Mouse (Mus musculus) G1E (cell line): ENCODE measurements around the gene Rnf144a. TPM values are rescaled to one million over a fixed set of nuclear protein-coding genes. Genes with fewer than 3 reads are reported as not detected.

Experiments used
- ATAC-seq: 2 replicates; pipeline ENCODE4 v1.8.0; 2016; ENCODE audit warnings: mild to moderate bottlenecking; ENCODE audit not compliant: insufficient number of reproducible peaks, poor library complexity, low FRiP score, severe bottlenecking; ENCODE audit errors: extremely low read depth
- DNase-seq: peaks from one replicate; pipeline ENCODE4 v3.0.0; 2012; ENCODE audit warnings: low spot score
- H3K27me3 ChIP-seq: 2 replicates; pipeline ENCODE4 v1.6.1; 2012; ENCODE audit warnings: mild to moderate bottlenecking, low read length, inconsistent platforms; ENCODE audit not compliant: insufficient read depth
- H3K36me3 ChIP-seq: replicated peaks from 2 replicates; pipeline ENCODE3; 2012; ENCODE audit warnings: mild to moderate bottlenecking, inconsistent platforms
- H3K4me1 ChIP-seq: 2 replicates; pipeline ENCODE4 v1.6.1; 2012; ENCODE audit warnings: low read depth, low read length, inconsistent platforms, mixed read lengths; ENCODE audit not compliant: insufficient read depth
- H3K4me3 ChIP-seq: 2 replicates; pipeline ENCODE4 v1.5.1; 2012; ENCODE audit warnings: low read depth, mild to moderate bottlenecking, inconsistent platforms, low read length, moderate library complexity, mixed read lengths
- H3K9me3 ChIP-seq: replicated peaks from 2 replicates; pipeline ENCODE4 v1.6.1; 2012; ENCODE audit warnings: inconsistent platforms
- CTCF ChIP-seq: IDR thresholded peaks from 2 replicates; pipeline ENCODE4 v1.5.1; 2012; ENCODE audit warnings: low read depth, low read length, inconsistent platforms, mixed read lengths
- GATA1 ChIP-seq: IDR thresholded peaks from 2 replicates; pipeline ENCODE4 v1.6.1; 2012; ENCODE audit warnings: borderline replicate concordance, low read length, inconsistent platforms, mixed read lengths
- GATA2 ChIP-seq: IDR thresholded peaks from 2 replicates; pipeline ENCODE4 v1.6.1; 2012; ENCODE audit warnings: low read depth, low read length, inconsistent platforms, borderline replicate concordance
- POLR2AphosphoS5 ChIP-seq: IDR thresholded peaks from 2 replicates; pipeline ENCODE4 v1.6.1; 2012; ENCODE audit warnings: low read depth, low read length, inconsistent platforms; ENCODE audit not compliant: insufficient replicate concordance
- TAL1 ChIP-seq: conservative IDR thresholded peaks from 2 replicates; pipeline ENCODE4 v1.6.1; 2012; ENCODE audit warnings: low read depth, low read length, inconsistent platforms, mixed read lengths
- polyA plus RNA-seq: library from polyadenylated mRNA; stranded (reverse); fragments of >175 nt; gene quantifications from 2 replicates; pipeline ENCODE4 v1.2.3, GENCODE M21; 2012
- total RNA-seq, 2 experiments: library from RNA; stranded (forward) in 1 of 2; stranded (reverse) in 1 of 2; fragments of 200-1000 nt in 1 of 2; fragments of >200 nt in 1 of 2; fragmentation: Nextera tagmentation in 1 of 2; gene quantifications; 2 replicates each; pipeline ENCODE4 v1.2.3; 2014 to 2017

The Rnf144a gene
- total and polyA plus RNA-seq, 3 experiments, result 0.22 TPM; not detected in 2

- Histone ChIP-seq H3K9me3 (peaks cover 87% of the 10 kb centered on the region), H3K4me1 (no peaks in the 10 kb centered on the region), H3K27me3 (no peaks in the 10 kb centered on the region; the same call in 1 of the 2 replicates), H3K4me3 (no peak overlapping the region), H3K36me3 (no peaks in the 10 kb centered on the region)
- TF ChIP-seq GATA2, result no peak
- TF ChIP-seq GATA1, result no peak
- no peak for TF ChIP-seq TAL1
- TF ChIP-seq POLR2AphosphoS5, result no peak
- TF ChIP-seq CTCF, result no peak
- no peak for ATAC-seq
- DNase-seq, result no peak
Observed at GRCm38 (mm10) chr12:26411841-26412450, 3.1 kb downstream of the Rnf144a start.

DNA sequence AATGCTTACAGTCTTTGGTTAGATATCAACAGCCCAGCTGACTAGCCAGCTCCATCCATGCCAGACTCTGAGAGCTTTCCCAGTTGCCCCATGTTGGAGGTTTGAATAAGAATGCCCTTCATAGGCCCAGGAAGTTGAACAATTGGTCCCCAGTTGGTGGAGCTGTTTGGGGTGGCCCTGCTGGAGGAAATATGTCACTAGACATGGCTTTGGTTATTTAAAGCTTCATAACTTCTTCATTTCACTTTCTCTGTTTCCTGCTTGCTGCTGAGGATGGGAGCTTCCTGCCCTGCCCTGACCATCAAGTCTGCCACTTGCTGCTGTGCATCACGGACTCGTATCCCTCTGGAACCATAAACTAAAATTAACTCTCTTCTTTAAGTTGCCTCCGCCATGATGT, 4.6 kb downstream of the Rnf144a start:
- no peak for DNase-seq

GRCm38 (mm10) chr12:26408707-26409106, 6.3 kb downstream of the Rnf144a start:
- DNase-seq, result no peak
- H3K27me3 ChIP-seq, result no peaks in the 10 kb centered on the region
- TF ChIP-seq TAL1 (no peak), GATA1 (no peak), CTCF (no peak), POLR2AphosphoS5 (no peak), GATA2 (no peak)
- no peaks in the 10 kb centered on the region for H3K4me1 ChIP-seq
- H3K4me3 ChIP-seq, result no peak overlapping the region
- H3K36me3 ChIP-seq, result no peaks in the 10 kb centered on the region
- H3K9me3 ChIP-seq, result peaks cover 79% of the 10 kb centered on the region
- no peak for ATAC-seq

More for the DNA sequence above, 4.6 kb downstream of the Rnf144a start:
- no peak for TF ChIP-seq CTCF
- no peak for TF ChIP-seq POLR2AphosphoS5
- TF ChIP-seq GATA1, result no peak
- TF ChIP-seq GATA2, result no peak
- no peak for TF ChIP-seq TAL1
- no peaks in the 10 kb centered on the region for H3K36me3 ChIP-seq
- H3K9me3 ChIP-seq, result peaks cover 82% of the 10 kb centered on the region
- H3K27me3 ChIP-seq, result no peaks in the 10 kb centered on the region; the same call in 1 of the 2 replicates
- ATAC-seq, result no peak
- H3K4me3 ChIP-seq, result no peak overlapping the region
- no peaks in the 10 kb centered on the region for H3K4me1 ChIP-seq

GRCm38 (mm10) chr12:26404781-26405702, 10.0 kb downstream of the Rnf144a start:
- Histone ChIP-seq H3K36me3 (no peaks in the 10 kb centered on the region), H3K9me3 (peaks cover 81% of the 10 kb centered on the region), H3K4me1 (no peaks in the 10 kb centered on the region), H3K4me3 (no peak overlapping the region), H3K27me3 (no peaks in the 10 kb centered on the region)
- no peak for DNase-seq
- no peak for ATAC-seq
- TF ChIP-seq TAL1 (no peak), GATA1 (no peak), CTCF (no peak), GATA2 (no peak), POLR2AphosphoS5 (no peak)

- DNase-seq (no peak), ATAC-seq (no peak)
- H3K4me3 ChIP-seq, result no peak overlapping the region
- TF ChIP-seq GATA1, result no peak
- no peak for TF ChIP-seq GATA2
- no peak for TF ChIP-seq POLR2AphosphoS5
- no peak for TF ChIP-seq TAL1
- no peak for TF ChIP-seq CTCF
- no peaks in the 10 kb centered on the region for H3K4me1 ChIP-seq
- peaks cover 79% of the 10 kb centered on the region for H3K9me3 ChIP-seq
- no peaks in the 10 kb centered on the region for H3K36me3 ChIP-seq
- H3K27me3 ChIP-seq, result no peaks in the 10 kb centered on the region
Observed at GRCm38 (mm10) chr12:26403372-26404125, 11.5 kb downstream of the Rnf144a start.

DNA sequence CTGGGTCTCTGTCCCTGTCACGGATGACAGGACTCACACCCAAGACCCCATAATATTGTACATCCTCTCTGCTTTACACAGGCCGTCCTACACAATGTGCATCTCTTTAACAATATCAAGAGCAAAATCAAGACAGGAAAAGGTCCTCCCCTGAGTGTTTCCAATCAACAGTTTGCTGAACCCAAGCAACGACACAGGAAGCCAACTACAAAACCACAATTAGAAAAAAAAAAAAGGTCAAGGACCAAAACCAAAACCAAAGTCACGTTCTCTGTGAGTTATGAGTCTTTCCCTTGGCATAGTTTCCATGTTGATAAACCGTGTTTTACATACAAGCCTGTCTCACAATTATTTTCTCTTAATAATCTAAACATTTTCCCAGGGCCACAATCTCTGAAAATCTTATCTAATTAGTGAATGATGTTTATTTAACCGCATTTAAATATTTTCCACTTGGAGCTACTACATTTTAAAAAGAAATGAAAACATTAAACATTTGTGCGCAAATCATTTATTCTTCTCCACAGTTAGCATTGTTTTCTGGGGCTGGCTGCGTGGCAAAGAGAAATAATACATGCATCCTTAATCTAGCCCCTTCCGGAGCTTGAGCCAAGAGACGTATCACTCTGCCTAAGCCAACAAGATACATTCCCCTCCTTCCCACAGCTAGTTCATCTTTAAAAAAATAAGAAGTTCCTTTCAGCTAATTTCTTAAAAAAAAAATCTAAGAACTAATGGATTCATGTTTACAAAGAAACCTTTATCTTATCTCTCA, 13.2 kb downstream of the Rnf144a start:
- Histone ChIP-seq H3K4me3 (no peak overlapping the region), H3K36me3 (no peaks in the 10 kb centered on the region), H3K27me3 (no peaks in the 10 kb centered on the region), H3K9me3 (peaks cover 73% of the 10 kb centered on the region), H3K4me1 (no peaks in the 10 kb centered on the region)
- ATAC-seq (no peak), DNase-seq (no peak)
- TF ChIP-seq GATA2 (no peak), GATA1 (no peak), CTCF (no peak), POLR2AphosphoS5 (no peak), TAL1 (no peak)
